Mouse (Mus musculus) limb, embryonic 15.5 days (tissue): ENCODE results near the gene H2-DMa. TPM values are rescaled to one million over a fixed set of nuclear protein-coding genes. Genes with fewer than 3 reads are reported as not detected.

Source experiments
- ATAC-seq: fragments of 200-750 bp; cut with Nextera tagmentation; 2 replicates; pipeline ENCODE4 v1.8.0; 2017; ENCODE audit warnings: low read depth, moderate TSS enrichment; ENCODE audit not compliant: insufficient number of reproducible peaks, low FRiP score, low TSS enrichment
- H3K27ac ChIP-seq: fragments of 300-500 bp; sonication (generic); 2 replicates; pipeline ENCODE4 v1.5.1; 2015; ENCODE audit warnings: moderate library complexity, mild to moderate bottlenecking, inconsistent platforms
- H3K27me3 ChIP-seq: fragments of 300-500 bp; sonication (generic); 2 replicates; pipeline ENCODE4 v1.6.1; 2015; ENCODE audit warnings: inconsistent platforms
- H3K36me3 ChIP-seq: fragments of 300-500 bp; sonication (generic); 2 replicates; pipeline ENCODE4 v1.6.1; 2015; ENCODE audit warnings: inconsistent platforms
- H3K4me1 ChIP-seq: fragments of 300-500 bp; sonication (generic); 2 replicates; pipeline ENCODE4 v1.6.1; 2015; ENCODE audit warnings: inconsistent platforms
- H3K4me2 ChIP-seq: fragments of 300-500 bp; sonication (generic); 2 replicates; pipeline ENCODE4 v1.6.1; 2015; ENCODE audit warnings: mild to moderate bottlenecking, inconsistent platforms
- H3K4me3 ChIP-seq: fragments of 300-500 bp; sonication (generic); 2 replicates; pipeline ENCODE4 v1.5.1; 2015; ENCODE audit warnings: mild to moderate bottlenecking, inconsistent platforms
- H3K9ac ChIP-seq: fragments of 300-500 bp; sonication (generic); 2 replicates; pipeline ENCODE4 v1.6.1; 2015; ENCODE audit warnings: inconsistent platforms
- H3K9me3 ChIP-seq: fragments of 300-500 bp; sonication (generic); 2 replicates; pipeline ENCODE4 v1.6.1; 2016; ENCODE audit warnings: inconsistent platforms
- WGBS: fragments of 180-500 bp; shearing (Covaris S2); methylation state at CpG from one replicate; pipeline ENCODE4 v1.1.7; 2015; 5-methylcytosine and 5-hydroxymethylcytosine counted together
- polyA plus RNA-seq: library from polyadenylated mRNA; unstranded; fragments of >200 nt; fragmentation: Nextera tagmentation; extraction: Ambion mirVana; gene quantifications from 2 replicates; pipeline ENCODE4 v1.2.1, GENCODE M21; 2015

The H2-DMa gene
- polyA plus RNA-seq, 1 experiment from 2014 or later = 13.4 TPM

GRCm38 (mm10) chr17:34128944-34129791, 9.8 kb downstream of the H2-DMa start:
- WGBS = 17% methylated on average over 18 of the region's 18 CpGs
- no peak overlapping the region for H3K9ac ChIP-seq
- H3K36me3 ChIP-seq = peaks cover 4% of the 10 kb centered on the region; the same call in 1 of the 2 replicates
- no peaks in the 10 kb centered on the region for H3K27me3 ChIP-seq
- peaks cover 36% of the 10 kb centered on the region for H3K4me1 ChIP-seq
- H3K4me3 ChIP-seq = no peak overlapping the region
- ATAC-seq = no peak
- H3K27ac ChIP-seq = no peak overlapping the region
- H3K9me3 ChIP-seq = no peaks in the 10 kb centered on the region
- peak overlapping the region; percentile 8 for H3K4me2 ChIP-seq

- Histone ChIP-seq H3K9ac (no peak overlapping the region), H3K27me3 (no peaks in the 10 kb centered on the region), H3K27ac (no peak overlapping the region), H3K9me3 (no peaks in the 10 kb centered on the region), H3K36me3 (peaks cover 4% of the 10 kb centered on the region; the same call in 1 of the 2 replicates), H3K4me3 (no peak overlapping the region), H3K4me2 (no peak overlapping the region), H3K4me1 (peaks cover 32% of the 10 kb centered on the region)
- 66% methylated on average over 19 of the region's 19 CpGs for WGBS
- ATAC-seq = no peak
Observed at GRCm38 (mm10) chr17:34130073-34130947, 11.0 kb downstream of the H2-DMa start.

GRCm38 (mm10) chr17:34131911-34132310, 12.6 kb downstream of the H2-DMa start:
- Histone ChIP-seq H3K4me3 (no peak overlapping the region), H3K4me1 (peaks cover 30% of the 10 kb centered on the region), H3K9ac (no peak overlapping the region), H3K4me2 (no peak overlapping the region), H3K36me3 (no peaks in the 10 kb centered on the region), H3K27ac (no peak overlapping the region), H3K9me3 (no peaks in the 10 kb centered on the region), H3K27me3 (peaks cover 8% of the 10 kb centered on the region)
- 83% methylated on average over 7 of the region's 7 CpGs for WGBS
- ATAC-seq = no peak

- no peaks in the 10 kb centered on the region for H3K9me3 ChIP-seq
- peaks cover 20% of the 10 kb centered on the region for H3K27me3 ChIP-seq
- WGBS = 84% methylated on average over 11 of the region's 11 CpGs
- H3K36me3 ChIP-seq = no peaks in the 10 kb centered on the region
- no peak for ATAC-seq
- H3K4me2 ChIP-seq = no peak overlapping the region
- no peak overlapping the region for H3K9ac ChIP-seq
- peaks cover 18% of the 10 kb centered on the region for H3K4me1 ChIP-seq
- no peak overlapping the region for H3K27ac ChIP-seq
- H3K4me3 ChIP-seq = no peak overlapping the region
Observed at GRCm38 (mm10) chr17:34133289-34133688, 13.9 kb downstream of the H2-DMa start.

GRCm38 (mm10) chr17:34134451-34134850, 15.1 kb downstream of the H2-DMa start:
- Histone ChIP-seq H3K9ac (no peak overlapping the region), H3K27me3 (peaks cover 32% of the 10 kb centered on the region), H3K9me3 (no peaks in the 10 kb centered on the region), H3K4me3 (no peak overlapping the region), H3K4me1 (peaks cover 12% of the 10 kb centered on the region), H3K4me2 (no peak overlapping the region), H3K27ac (no peak overlapping the region), H3K36me3 (no peaks in the 10 kb centered on the region)
- ATAC-seq = no peak
- 79% methylated on average over 3 of the region's 3 CpGs for WGBS

GRCm38 (mm10) chr17:34135297-34136224, 16.2 kb downstream of the H2-DMa start:
- Histone ChIP-seq H3K27me3 (peaks cover 41% of the 10 kb centered on the region), H3K4me1 (peaks cover 19% of the 10 kb centered on the region), H3K36me3 (no peaks in the 10 kb centered on the region), H3K4me2 (peak overlapping the region; percentile 85), H3K9ac (no peak overlapping the region), H3K27ac (0 out of 2 replicates have a peak overlapping the region, but pooled peaks have one; percentile 11), H3K9me3 (no peaks in the 10 kb centered on the region), H3K4me3 (peak overlapping the region; percentile 38)
- ATAC-seq = peak; percentile 97
- 7% methylated on average over 31 of the region's 31 CpGs for WGBS

- H3K36me3 ChIP-seq = no peaks in the 10 kb centered on the region
- peaks cover 20% of the 10 kb centered on the region for H3K4me1 ChIP-seq
- H3K9ac ChIP-seq = no peak overlapping the region
- WGBS = 71% methylated on average over 7 of the region's 7 CpGs
- H3K27me3 ChIP-seq = peaks cover 55% of the 10 kb centered on the region
- H3K4me3 ChIP-seq = no peak overlapping the region
- ATAC-seq = no peak
- no peak overlapping the region for H3K27ac ChIP-seq
- H3K4me2 ChIP-seq = no peak overlapping the region
- H3K9me3 ChIP-seq = no peaks in the 10 kb centered on the region
Observed at GRCm38 (mm10) chr17:34137601-34138000, 18.3 kb downstream of the H2-DMa start.

- Histone ChIP-seq H3K4me3 (no peak overlapping the region), H3K9me3 (no peaks in the 10 kb centered on the region), H3K27me3 (peaks cover 55% of the 10 kb centered on the region), H3K4me2 (no peak overlapping the region), H3K9ac (no peak overlapping the region), H3K36me3 (no peaks in the 10 kb centered on the region), H3K27ac (no peak overlapping the region), H3K4me1 (peaks cover 26% of the 10 kb centered on the region)
- no peak for ATAC-seq
- WGBS = 71% methylated on average over 7 of the region's 7 CpGs
Observed at GRCm38 (mm10) chr17:34138655-34139054, 19.3 kb downstream of the H2-DMa start.

GRCm38 (mm10) chr17:34139416-34139815, 20.1 kb downstream of the H2-DMa start:
- ATAC-seq = no peak
- peak overlapping the region; percentile 18; the same call in 1 of the 2 replicates for H3K9ac ChIP-seq
- H3K4me2 ChIP-seq = peak overlapping the region; percentile 54
- WGBS = 3% methylated on average over 16 of the region's 16 CpGs
- peak overlapping the region; percentile 33 for H3K4me3 ChIP-seq
- peaks cover 26% of the 10 kb centered on the region for H3K4me1 ChIP-seq
- no peak overlapping the region for H3K27ac ChIP-seq
- H3K27me3 ChIP-seq = peaks cover 55% of the 10 kb centered on the region
- no peaks in the 10 kb centered on the region for H3K36me3 ChIP-seq
- no peaks in the 10 kb centered on the region for H3K9me3 ChIP-seq

- no peak overlapping the region for H3K4me3 ChIP-seq
Observed at GRCm38 (mm10) chr17:34140240-34140639, 20.9 kb downstream of the H2-DMa start.

GRCm38 (mm10) chr17:34141448-34141847, 22.1 kb downstream of the H2-DMa start:
- H3K9me3 ChIP-seq = no peaks in the 10 kb centered on the region
- no peak overlapping the region for H3K4me2 ChIP-seq
- whole genome bisulfite sequencing = 61% methylated on average over 4 of the region's 4 CpGs
- no peak for ATAC-seq
- no peaks in the 10 kb centered on the region for H3K36me3 ChIP-seq
- no peak overlapping the region for H3K27ac ChIP-seq
- H3K4me3 ChIP-seq = no peak overlapping the region
- H3K4me1 ChIP-seq = peaks cover 21% of the 10 kb centered on the region
- H3K9ac ChIP-seq = no peak overlapping the region
- H3K27me3 ChIP-seq = peaks cover 52% of the 10 kb centered on the region

More at GRCm38 (mm10) chr17:34140240-34140639, 20.9 kb downstream of the H2-DMa start:
- 15% methylated on average over 5 of the region's 5 CpGs for WGBS
- Histone ChIP-seq H3K9me3 (no peaks in the 10 kb centered on the region), H3K27ac (no peak overlapping the region), H3K27me3 (peaks cover 55% of the 10 kb centered on the region), H3K9ac (no peak overlapping the region), H3K36me3 (no peaks in the 10 kb centered on the region), H3K4me2 (no peak overlapping the region), H3K4me1 (peaks cover 26% of the 10 kb centered on the region)
- ATAC-seq = no peak
